Mouse (Mus musculus): ENCODE results near the gene Aff1. TPM values are rescaled to one million over a fixed set of nuclear protein-coding genes. Genes with fewer than 3 reads are reported as not detected.

The Aff1 gene
- polyA plus RNA-seq, 1 experiment from 2014 or later, result 2.1 TPM

- no peak for ATAC-seq (replicated peaks)
These were observed 206.1 kb downstream of the Aff1 start for GRCm38 (mm10) chr5:103898310-103898709.

More at GRCm38 (mm10) chr5:103898310-103898709, 206.1 kb downstream of the Aff1 start:
- Histone ChIP-seq H3K36me3 (replicated peaks) (no peaks in the 10 kb centered on the region), H3K9ac (no peak overlapping the region), H3K4me3 (no peak overlapping the region), H3K4me2 (no peak overlapping the region), H3K9me3 (no peaks in the 10 kb centered on the region), H3K4me1 (0 out of 2 replicates have a peak, but pooled peaks cover 2% of the 10 kb centered on the region), H3K27me3 (replicated peaks) (no peaks in the 10 kb centered on the region), H3K27ac (no peak overlapping the region)
- WGBS, result 0% methylated on average over 1 of the region's 1 CpGs

Other genes starting within 250 kb of the Aff1 start
- 0.13 TPM in 2 replicates for gene Slc10a6, start 63.0 kb upstream of the Aff1 start, polyA plus RNA-seq (2015; fragmentation: Nextera tagmentation; extraction: Ambion mirVana)
- gene 1700016H13Rik, start 36.4 kb upstream of the Aff1 start, polyA plus RNA-seq (2015; fragmentation: Nextera tagmentation; extraction: Ambion mirVana), result 0.17 and 0.93 TPM in 2 replicates
- 45.2 and 46.4 TPM in 2 replicates for gene Klhl8, start 218.9 kb downstream of the Aff1 start, polyA plus RNA-seq (2015; fragmentation: Nextera tagmentation; extraction: Ambion mirVana)